Mouse (Mus musculus) retina, embryonic 14.5 days (tissue): ENCODE results near the gene Dcaf8.
"Not testable (repeated sequence)": the region's sequence is repeated elsewhere in the genome, so short reads cannot be mapped to it uniquely, and the experiment has no call there.

ENCODE experiments used
- DNase-seq: peaks from one replicate; pipeline ENCODE4 v3.0.0-alpha.2; 2015; ENCODE audit warnings: low spot score

Gene Dcaf8

GRCm38 (mm10) chr1:172219451-172220406 is 71.8 kb downstream of the Dcaf8 start, which contains the start of gene Casq1:
Gene Casq1, minus strand, starts transcription at chr1:172219868.
- no peak for DNase-seq

GRCm38 (mm10) chr1:172220414-172220813 is 72.5 kb downstream of the Dcaf8 start:
- no peak for DNase-seq

GRCm38 (mm10) chr1:172221297-172222063 is 73.6 kb downstream of the Dcaf8 start:
- no peak for DNase-seq

GRCm38 (mm10) chr1:172228209-172228608 is 80.3 kb downstream of the Dcaf8 start:
- DNase-seq, result no peak

GRCm38 (mm10) chr1:172229215-172229614 is 81.3 kb downstream of the Dcaf8 start:
- DNase-seq, result no peak

GRCm38 (mm10) chr1:172240945-172241708 is 93.2 kb downstream of the Dcaf8 start:
- DNase-seq, result peak; percentile 40

GRCm38 (mm10) chr1:172242401-172242800 is 94.5 kb downstream of the Dcaf8 start:
- DNase-seq, result no peak

- DNase-seq, result no peak
Measured at GRCm38 (mm10) chr1:172243547-172244205, 95.8 kb downstream of the Dcaf8 start.

- DNase-seq, result not testable (repeated sequence)
Measured at GRCm38 (mm10) chr1:172244645-172245044, 96.8 kb downstream of the Dcaf8 start.
